Mouse (Mus musculus) heart, embryonic 14.5 days (tissue): ENCODE measurements around the gene Abi3. TPM values are rescaled to one million over a fixed set of nuclear protein-coding genes. Genes with fewer than 3 reads are reported as not detected.

Experiments
- ATAC-seq: fragments of 200-750 bp; cut with Nextera tagmentation; 2 replicates; pipeline ENCODE4 v1.8.0; 2017; ENCODE audit warnings: low read depth, moderate TSS enrichment; ENCODE audit not compliant: insufficient number of reproducible peaks, insufficient read depth, low FRiP score
- H3K27ac ChIP-seq, 2 experiments: fragments of 200-500 bp in 1 of 2; fragments of 300-500 bp in 1 of 2; sonication (generic) in 1 of 2; replicated peaks in 1 of 2; 2 replicates each; pipeline ENCODE4 v1.5.1; 2012 to 2014; ENCODE audit warnings: low read depth in 2 of 2, low read length in 2 of 2, control low read depth in 1 of 2, mild to moderate bottlenecking in 1 of 2, mixed read lengths in 1 of 2; ENCODE audit not compliant: control insufficient read depth in 1 of 2, insufficient read depth in 1 of 2
- H3K27me3 ChIP-seq: fragments of 300-500 bp; sonication (generic); 2 replicates; pipeline ENCODE4 v1.6.1; 2014; ENCODE audit warnings: mild to moderate bottlenecking, low read length, control low read depth; ENCODE audit not compliant: control insufficient read depth, insufficient read depth
- H3K36me3 ChIP-seq: fragments of 300-500 bp; sonication (generic); 2 replicates; pipeline ENCODE4 v1.6.1; 2014; ENCODE audit warnings: mild to moderate bottlenecking, control low read depth, low read length, mixed read lengths; ENCODE audit not compliant: control insufficient read depth, insufficient read depth
- H3K4me1 ChIP-seq, 2 experiments: fragments of 200-500 bp in 1 of 2; fragments of 300-500 bp in 1 of 2; sonication (generic) in 1 of 2; 2 replicates each; pipeline ENCODE4 v1.6.1; 2012 to 2014; ENCODE audit warnings: low read length in 2 of 2, control low read depth in 1 of 2, mixed read lengths in 1 of 2; ENCODE audit not compliant: control insufficient read depth in 2 of 2, insufficient read depth in 2 of 2
- H3K4me2 ChIP-seq: fragments of 300-500 bp; sonication (generic); 2 replicates; pipeline ENCODE4 v1.6.1; 2014; ENCODE audit warnings: mild to moderate bottlenecking, low read length
- H3K4me3 ChIP-seq, 2 experiments: fragments of 200-500 bp in 1 of 2; fragments of 300-500 bp in 1 of 2; sonication (generic) in 1 of 2; 2 replicates each; pipeline ENCODE4 v1.5.1; 2012 to 2014; ENCODE audit warnings: low read length in 2 of 2, mild to moderate bottlenecking in 2 of 2, control low read depth in 1 of 2, low read depth in 1 of 2, moderate library complexity in 1 of 2; ENCODE audit not compliant: control insufficient read depth in 1 of 2, insufficient read depth in 1 of 2
- H3K9ac ChIP-seq: fragments of 300-500 bp; sonication (generic); 2 replicates; pipeline ENCODE4 v1.6.1; 2014; ENCODE audit warnings: mild to moderate bottlenecking, low read length
- H3K9me3 ChIP-seq: fragments of 300-500 bp; sonication (generic); 2 replicates; pipeline ENCODE4 v1.6.1; 2016; ENCODE audit warnings: low read length, control low read depth; ENCODE audit not compliant: control insufficient read depth
- WGBS: fragments of 180-500 bp; shearing (Covaris S2); extraction: QIAGEN DNeasy Blood & Tissue Kit; methylation state at CpG from one replicate; pipeline ENCODE4 v1.1.7; 2014; 5-methylcytosine and 5-hydroxymethylcytosine counted together
- polyA plus RNA-seq: library from polyadenylated mRNA; unstranded; fragments of >200 nt; fragmentation: Nextera tagmentation; extraction: Ambion mirVana; gene quantifications from 2 replicates; pipeline ENCODE4 v1.2.1, GENCODE M21; 2014

The Abi3 gene
- polyA plus RNA-seq, 1 experiment from 2014 or later = 9.0 TPM

DNA sequence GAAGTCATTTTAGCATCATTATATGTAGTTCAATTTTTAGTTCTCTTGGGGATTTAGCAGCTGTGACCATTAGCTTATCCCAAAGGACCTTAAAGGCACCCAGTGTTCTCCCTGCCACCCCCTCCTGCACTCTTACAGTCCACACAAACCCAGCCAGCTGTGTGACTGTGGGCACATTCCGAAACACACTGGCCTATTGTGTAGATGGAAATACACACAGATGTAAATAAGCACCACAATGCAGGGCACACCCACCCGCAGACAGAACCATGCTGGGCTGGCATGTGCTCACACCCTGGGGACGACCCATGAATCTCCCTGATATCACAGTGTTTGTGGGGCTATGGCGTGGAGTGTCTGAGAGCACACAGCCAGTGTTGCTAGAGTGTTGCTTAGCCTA lies 30.1 kb downstream of the Abi3 start:
- ATAC-seq = no peak
- Histone ChIP-seq H3K27ac (no peak overlapping the region), H3K27me3 (no peaks in the 10 kb centered on the region), H3K4me2 (no peak overlapping the region), H3K36me3 (no peaks in the 10 kb centered on the region), H3K4me1 (no peaks in the 10 kb centered on the region), H3K4me3 (no peak overlapping the region), H3K9ac (no peak overlapping the region), H3K9me3 (peaks cover 6% of the 10 kb centered on the region; the same call in 1 of the 2 replicates)
- 76% methylated on average over 4 of the region's 4 CpGs for WGBS

GRCm38 (mm10) chr11:95811741-95812140 lies 30.5 kb downstream of the Abi3 start:
- WGBS = 75% methylated on average over 6 of the region's 6 CpGs

GRCm38 (mm10) chr11:95810828-95811227 lies 31.4 kb downstream of the Abi3 start:
- Histone ChIP-seq H3K9ac (no peak overlapping the region), H3K9me3 (peaks cover 6% of the 10 kb centered on the region; the same call in 1 of the 2 replicates), H3K36me3 (no peaks in the 10 kb centered on the region), H3K4me2 (no peak overlapping the region), H3K27me3 (no peaks in the 10 kb centered on the region), H3K4me3 (no peak overlapping the region), H3K27ac (no peak overlapping the region), H3K4me1 (peaks cover under 1 to 1% of the 10 kb centered on the region in 2 experiments; a peak in 3 of 4 replicates)
- WGBS = 60% methylated on average over 7 of the region's 7 CpGs
- no peak for ATAC-seq

More at GRCm38 (mm10) chr11:95811741-95812140, 30.5 kb downstream of the Abi3 start:
- ATAC-seq = no peak
- no peaks in the 10 kb centered on the region for H3K27me3 ChIP-seq
- peaks cover 6% of the 10 kb centered on the region; the same call in 1 of the 2 replicates for H3K9me3 ChIP-seq
- no peak overlapping the region for H3K4me3 ChIP-seq
- H3K27ac ChIP-seq = no peak overlapping the region
- H3K4me2 ChIP-seq = no peak overlapping the region
- no peaks in the 10 kb centered on the region for H3K36me3 ChIP-seq
- H3K4me1 ChIP-seq = no peaks in the 10 kb centered on the region
- no peak overlapping the region for H3K9ac ChIP-seq

DNA sequence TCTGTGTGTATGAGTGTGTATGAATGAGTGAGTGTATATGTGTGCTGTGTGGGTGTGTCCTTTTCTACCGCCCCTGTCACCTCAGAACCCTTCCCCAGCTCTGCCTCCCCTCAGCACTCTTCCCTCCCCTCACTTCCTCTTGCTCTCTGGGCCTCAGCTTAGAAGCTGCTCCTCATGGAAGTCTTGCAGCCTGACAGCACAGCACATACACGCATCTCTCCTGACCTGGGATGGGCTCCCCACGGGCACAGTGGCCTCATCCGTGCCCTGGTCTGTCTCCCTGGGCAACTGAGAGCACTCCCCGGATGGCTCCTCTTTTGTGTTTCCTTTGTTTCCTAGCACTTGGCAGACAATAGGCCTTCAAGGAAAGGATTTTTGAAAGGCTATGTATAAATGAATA lies 32.7 kb downstream of the Abi3 start:
- no peak overlapping the region for H3K27ac ChIP-seq
- 52% methylated on average over 5 of the region's 5 CpGs for WGBS
- ATAC-seq = no peak
- H3K9me3 ChIP-seq = peaks cover 6% of the 10 kb centered on the region; the same call in 1 of the 2 replicates
- H3K4me2 ChIP-seq = no peak overlapping the region
- no peak overlapping the region for H3K9ac ChIP-seq
- no peak overlapping the region for H3K4me3 ChIP-seq
- peaks cover 6% of the 10 kb centered on the region in 2 experiments; a peak in 3 of 4 replicates for H3K4me1 ChIP-seq
- no peaks in the 10 kb centered on the region for H3K27me3 ChIP-seq
- no peaks in the 10 kb centered on the region for H3K36me3 ChIP-seq

- H3K36me3 ChIP-seq = no peaks in the 10 kb centered on the region
- WGBS = 38% methylated on average over 5 of the region's 5 CpGs
- no peak overlapping the region for H3K27ac ChIP-seq
- ATAC-seq = no peak
- H3K9ac ChIP-seq = no peak overlapping the region
- no peak overlapping the region for H3K4me3 ChIP-seq
- no peaks in the 10 kb centered on the region for H3K27me3 ChIP-seq
- H3K9me3 ChIP-seq = peaks cover 6% of the 10 kb centered on the region; the same call in 1 of the 2 replicates
- H3K4me1 ChIP-seq = peaks cover 6% of the 10 kb centered on the region in 2 experiments; a peak in 3 of 4 replicates
- H3K4me2 ChIP-seq = no peak overlapping the region
Measured at GRCm38 (mm10) chr11:95808448-95809011, 33.7 kb downstream of the Abi3 start.

GRCm38 (mm10) chr11:95807884-95808283 lies 34.4 kb downstream of the Abi3 start:
- Histone ChIP-seq H3K4me1 (peaks cover 6% of the 10 kb centered on the region in 2 experiments; a peak in 3 of 4 replicates), H3K9me3 (peaks cover 6% of the 10 kb centered on the region; the same call in 1 of the 2 replicates), H3K36me3 (no peaks in the 10 kb centered on the region), H3K27me3 (no peaks in the 10 kb centered on the region), H3K4me3 (no peak overlapping the region), H3K27ac (no peak overlapping the region), H3K4me2 (no peak overlapping the region), H3K9ac (no peak overlapping the region)
- 94% methylated on average over 5 of the region's 5 CpGs for WGBS
- ATAC-seq = no peak

- Histone ChIP-seq H3K4me1 (peaks cover 6% of the 10 kb centered on the region in 2 experiments; a peak in 3 of 4 replicates), H3K9ac (no peak overlapping the region), H3K27me3 (no peaks in the 10 kb centered on the region), H3K27ac (no peak overlapping the region; a peak in 1 of 4 replicates), H3K4me3 (no peak overlapping the region), H3K9me3 (peaks cover 6% of the 10 kb centered on the region; the same call in 1 of the 2 replicates), H3K36me3 (no peaks in the 10 kb centered on the region), H3K4me2 (no peak overlapping the region)
- 4% methylated on average over 3 of the region's 3 CpGs for WGBS
- ATAC-seq = no peak
Measured at GRCm38 (mm10) chr11:95805527-95805926, 36.7 kb downstream of the Abi3 start.

GRCm38 (mm10) chr11:95805010-95805409 lies 37.3 kb downstream of the Abi3 start:
- Histone ChIP-seq H3K4me2 (no peak overlapping the region), H3K27ac (no peak overlapping the region), H3K4me1 (peaks cover 6% of the 10 kb centered on the region in 2 experiments; a peak in 3 of 4 replicates), H3K36me3 (no peaks in the 10 kb centered on the region), H3K9ac (no peak overlapping the region), H3K27me3 (no peaks in the 10 kb centered on the region), H3K9me3 (peaks cover 6% of the 10 kb centered on the region; the same call in 1 of the 2 replicates), H3K4me3 (no peak overlapping the region)
- no peak for ATAC-seq
- 70% methylated on average over 5 of the region's 5 CpGs for WGBS
